Mouse (Mus musculus) forebrain, embryonic 14.5 days (tissue): ENCODE measurements at regions not wholly inside any gene's neighbourhood (a gene's known extent, or its start where the extent isn't known, plus 50 kb on each side); places are given as distances from the start of the nearest gene placed in this dataset.

ENCODE experiments used
- ATAC-seq: fragments of 200-750 bp; cut with Nextera tagmentation; 2 replicates; pipeline ENCODE4 v1.8.0; 2017; ENCODE audit warnings: mild to moderate bottlenecking, moderate library complexity
- DNase-seq: peaks from one replicate; pipeline ENCODE4 v3.0.0-alpha.2; 2015; ENCODE audit warnings: low spot score
- H3K27ac ChIP-seq: fragments of 300-500 bp; sonication (generic); 2 replicates; pipeline ENCODE4 v1.5.1; 2014; ENCODE audit warnings: low read depth, mild to moderate bottlenecking, control low read depth, low read length, moderate library complexity
- H3K27me3 ChIP-seq: fragments of 300-500 bp; sonication (generic); replicated peaks from 2 replicates; pipeline ENCODE4 v1.6.1; 2014; ENCODE audit warnings: low read length, control low read depth, mixed read lengths; ENCODE audit not compliant: control insufficient read depth, insufficient read depth
- H3K36me3 ChIP-seq: fragments of 300-500 bp; sonication (generic); 2 replicates; pipeline ENCODE4 v1.6.1; 2014; ENCODE audit warnings: low read length, control low read depth; ENCODE audit not compliant: control insufficient read depth, insufficient read depth
- H3K4me1 ChIP-seq: fragments of 300-500 bp; sonication (generic); 2 replicates; pipeline ENCODE4 v1.6.1; 2014; ENCODE audit warnings: antibody characterized with exemption, low read length, control low read depth; ENCODE audit not compliant: control insufficient read depth, insufficient read depth
- H3K4me2 ChIP-seq: fragments of 300-500 bp; sonication (generic); 2 replicates; pipeline ENCODE4 v1.6.1; 2014; ENCODE audit warnings: mild to moderate bottlenecking, control low read depth, low read length
- H3K4me3 ChIP-seq: fragments of 300-500 bp; sonication (generic); 2 replicates; pipeline ENCODE4 v1.5.1; 2014; ENCODE audit warnings: low read depth, low read length, control low read depth
- H3K9ac ChIP-seq: fragments of 300-500 bp; sonication (generic); 2 replicates; pipeline ENCODE4 v1.6.1; 2014; ENCODE audit warnings: mild to moderate bottlenecking, low read length, control low read depth, moderate library complexity
- H3K9me3 ChIP-seq: fragments of 300-500 bp; sonication (generic); replicated peaks from 2 replicates; pipeline ENCODE4 v1.6.1; 2016; ENCODE audit warnings: low read length, control low read depth, mixed read lengths; ENCODE audit not compliant: control insufficient read depth
- WGBS: fragments of 180-500 bp; shearing (Covaris S2); extraction: QIAGEN DNeasy Blood & Tissue Kit; methylation state at CpG from one replicate; pipeline ENCODE4 v1.1.7; 2014; 5-methylcytosine and 5-hydroxymethylcytosine counted together

GRCm38 (mm10) chr4:32170460-32171192 lies 68.0 kb upstream of the Bach2 start:
- Histone ChIP-seq H3K4me3 (no peak overlapping the region), H3K4me1 (0 out of 2 replicates have a peak, but pooled peaks cover 7% of the 10 kb centered on the region), H3K4me2 (no peak overlapping the region), H3K27ac (no peak overlapping the region), H3K9ac (no peak overlapping the region), H3K9me3 (no peaks in the 10 kb centered on the region), H3K36me3 (no peaks in the 10 kb centered on the region), H3K27me3 (no peaks in the 10 kb centered on the region)
- DNase-seq (no peak), ATAC-seq (no peak)
- 73% methylated on average over 15 of the region's 15 CpGs for WGBS

- no peak for DNase-seq
- H3K4me1 ChIP-seq, result peaks cover 8% of the 10 kb centered on the region; the same call in 1 of the 2 replicates
- no peaks in the 10 kb centered on the region for H3K36me3 ChIP-seq
- H3K9ac ChIP-seq, result no peak overlapping the region
- no peak overlapping the region for H3K27ac ChIP-seq
- H3K4me3 ChIP-seq, result no peak overlapping the region
- no peaks in the 10 kb centered on the region for H3K27me3 ChIP-seq
- H3K9me3 ChIP-seq, result no peaks in the 10 kb centered on the region
- ATAC-seq, result no peak
- no peak overlapping the region for H3K4me2 ChIP-seq
- 95% methylated on average over 6 of the region's 6 CpGs for WGBS
These were observed 67.3 kb upstream of the Bach2 start for GRCm38 (mm10) chr4:32171291-32171690.

GRCm38 (mm10) chr4:32172992-32173391 lies 65.6 kb upstream of the Bach2 start:
- 72% methylated on average over 4 of the region's 4 CpGs for WGBS
- H3K4me2 ChIP-seq, result no peak overlapping the region
- no peak overlapping the region for H3K4me3 ChIP-seq
- H3K36me3 ChIP-seq, result no peaks in the 10 kb centered on the region
- no peaks in the 10 kb centered on the region for H3K27me3 ChIP-seq
- H3K4me1 ChIP-seq, result peaks cover 9% of the 10 kb centered on the region; the same call in 1 of the 2 replicates
- H3K27ac ChIP-seq, result no peak overlapping the region
- no peaks in the 10 kb centered on the region for H3K9me3 ChIP-seq
- no peak for ATAC-seq
- no peak overlapping the region for H3K9ac ChIP-seq
- DNase-seq, result no peak

DNA sequence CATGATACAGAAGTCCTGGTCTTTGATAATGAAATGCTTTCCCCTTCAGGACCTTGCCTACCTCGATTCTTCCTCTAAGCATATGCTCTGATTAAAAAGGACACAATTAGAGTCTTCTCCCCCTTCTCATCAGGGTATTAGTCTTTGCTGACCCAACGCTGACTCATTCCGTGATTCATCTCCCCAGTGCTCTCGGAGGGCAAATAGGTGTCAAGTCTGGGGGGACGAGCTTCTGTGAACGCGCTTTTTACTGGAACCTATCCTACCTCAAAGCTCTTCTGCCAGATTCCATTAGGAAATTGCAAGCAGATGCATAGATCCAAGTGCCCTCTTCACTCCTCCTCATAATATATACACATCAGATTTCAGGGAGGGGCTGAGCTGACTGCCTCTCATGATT lies 63.8 kb upstream of the Bach2 start:
- Histone ChIP-seq H3K27ac (no peak overlapping the region), H3K27me3 (no peaks in the 10 kb centered on the region), H3K4me2 (no peak overlapping the region), H3K36me3 (no peaks in the 10 kb centered on the region), H3K9me3 (no peaks in the 10 kb centered on the region), H3K9ac (no peak overlapping the region), H3K4me1 (peaks cover 11% of the 10 kb centered on the region), H3K4me3 (no peak overlapping the region)
- no peak for ATAC-seq
- no peak for DNase-seq
- WGBS, result 82% methylated on average over 7 of the region's 7 CpGs

- no peaks in the 10 kb centered on the region for H3K27me3 ChIP-seq
- no peaks in the 10 kb centered on the region for H3K9me3 ChIP-seq
- H3K27ac ChIP-seq, result no peak overlapping the region
- no peaks in the 10 kb centered on the region for H3K36me3 ChIP-seq
- no peak for ATAC-seq
- no peak for DNase-seq
- H3K9ac ChIP-seq, result no peak overlapping the region
- H3K4me1 ChIP-seq, result peaks cover 14% of the 10 kb centered on the region
- H3K4me2 ChIP-seq, result no peak overlapping the region
- 85% methylated on average over 7 of the region's 7 CpGs for WGBS
- H3K4me3 ChIP-seq, result no peak overlapping the region
These were observed 63.4 kb upstream of the Bach2 start for GRCm38 (mm10) chr4:32175231-32175630.

- no peak overlapping the region for H3K9ac ChIP-seq
- DNase-seq, result no peak
- H3K27ac ChIP-seq, result no peak overlapping the region
- no peak overlapping the region for H3K4me2 ChIP-seq
- H3K9me3 ChIP-seq, result no peaks in the 10 kb centered on the region
- no peaks in the 10 kb centered on the region for H3K36me3 ChIP-seq
- H3K27me3 ChIP-seq, result no peaks in the 10 kb centered on the region
- ATAC-seq, result no peak
- no peak overlapping the region for H3K4me3 ChIP-seq
- 63% methylated on average over 6 of the region's 6 CpGs for WGBS
- peaks cover 14% of the 10 kb centered on the region for H3K4me1 ChIP-seq
These were observed 62.7 kb upstream of the Bach2 start for GRCm38 (mm10) chr4:32175853-32176448.

DNA sequence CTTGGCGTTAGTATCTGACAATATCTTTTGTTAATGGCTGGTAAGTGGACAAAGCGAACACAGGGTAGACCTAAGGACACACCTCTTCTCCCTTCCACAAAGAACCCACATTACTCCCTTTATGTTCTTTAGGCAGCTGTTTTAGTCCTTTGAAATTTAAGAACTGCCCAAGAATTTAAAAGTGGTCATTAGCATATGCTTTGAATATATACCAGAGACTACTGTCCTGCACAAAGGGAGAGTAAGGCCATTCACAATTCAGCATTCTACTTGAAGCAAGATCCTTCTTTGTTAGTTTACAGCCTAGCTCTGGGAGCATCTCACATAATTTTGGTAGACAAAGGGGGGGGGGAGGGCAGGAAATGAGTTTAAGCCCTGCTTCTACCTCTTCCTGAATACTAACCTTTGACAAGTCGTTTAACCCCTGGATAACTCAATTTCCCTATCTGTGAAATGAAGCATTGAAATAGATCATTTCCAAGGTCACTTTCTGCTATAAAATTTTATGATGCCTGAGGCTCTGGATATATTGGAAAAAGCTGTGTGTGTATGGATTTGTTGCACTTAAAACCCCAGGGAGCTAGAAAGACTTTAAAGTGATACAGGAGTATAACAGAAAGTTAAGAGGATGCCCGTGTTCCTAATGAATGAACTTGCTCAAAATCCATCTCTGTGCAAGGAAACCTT lies 62.0 kb upstream of the Bach2 start:
- 20% methylated on average over 4 of the region's 4 CpGs for WGBS
- Histone ChIP-seq H3K9ac (no peak overlapping the region), H3K36me3 (no peaks in the 10 kb centered on the region), H3K9me3 (no peaks in the 10 kb centered on the region), H3K4me2 (no peak overlapping the region), H3K27me3 (no peaks in the 10 kb centered on the region), H3K27ac (no peak overlapping the region), H3K4me3 (no peak overlapping the region), H3K4me1 (peaks cover 14% of the 10 kb centered on the region)
- DNase-seq (no peak), ATAC-seq (peak; percentile 24; the same call in 1 of the 2 replicates)

DNA sequence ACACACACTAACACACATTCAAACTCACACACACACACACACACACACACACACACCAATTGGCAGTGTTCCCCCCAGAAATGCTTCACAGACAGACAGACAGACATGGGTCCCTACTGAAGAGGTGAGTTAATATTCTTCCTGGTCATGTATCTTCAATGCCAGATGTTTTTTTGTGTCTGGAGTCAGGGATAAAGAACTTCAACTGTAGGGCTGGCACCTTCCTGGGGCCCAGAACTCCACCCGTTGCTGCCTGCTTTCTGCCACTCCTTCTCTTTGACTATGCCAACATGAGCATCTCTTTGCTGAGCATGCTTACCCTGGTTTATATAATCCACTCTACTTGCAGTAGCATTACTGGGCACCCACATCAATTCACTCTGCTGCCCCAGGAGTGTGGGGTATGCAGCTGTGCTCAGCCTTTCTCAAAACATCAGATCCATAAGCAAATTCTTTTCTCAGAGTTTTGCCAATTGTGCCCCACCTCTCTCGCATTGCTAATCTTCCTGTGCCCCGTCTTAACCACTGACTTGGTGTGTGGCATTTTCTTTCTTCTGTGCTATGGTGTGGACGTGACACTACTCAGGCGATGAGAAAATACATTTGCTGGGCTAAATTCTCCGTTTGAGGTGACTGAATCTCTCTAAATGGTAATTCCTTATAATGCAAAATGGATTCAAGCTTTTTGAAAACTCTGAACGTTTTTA lies 60.5 kb upstream of the Bach2 start:
- 74% methylated on average over 7 of the region's 7 CpGs for WGBS
- no peak overlapping the region for H3K4me2 ChIP-seq
- no peak overlapping the region for H3K4me3 ChIP-seq
- H3K9me3 ChIP-seq, result no peaks in the 10 kb centered on the region
- no peaks in the 10 kb centered on the region for H3K27me3 ChIP-seq
- H3K4me1 ChIP-seq, result peaks cover 14% of the 10 kb centered on the region
- DNase-seq, result no peak
- no peaks in the 10 kb centered on the region for H3K36me3 ChIP-seq
- ATAC-seq, result no peak
- H3K9ac ChIP-seq, result no peak overlapping the region
- H3K27ac ChIP-seq, result no peak overlapping the region
